Mouse (Mus musculus) testis, adult 2 months (tissue): ENCODE results near the gene Chic2.

Experiments
- CTCF ChIP-seq: fragments of 200-500 bp; IDR thresholded peaks from 2 replicates; pipeline ENCODE4 v1.5.1; 2012; ENCODE audit warnings: low read depth, mild to moderate bottlenecking, inconsistent platforms, low read length, moderate library complexity; ENCODE audit not compliant: control insufficient read depth, insufficient read depth, insufficient replicate concordance
- POLR2A ChIP-seq: fragments of 200-500 bp; IDR thresholded peaks from 2 replicates; pipeline ENCODE4 v1.6.1; 2012; ENCODE audit warnings: low read depth, mild to moderate bottlenecking, inconsistent platforms, low read length, moderate library complexity; ENCODE audit not compliant: control insufficient read depth

DNA sequence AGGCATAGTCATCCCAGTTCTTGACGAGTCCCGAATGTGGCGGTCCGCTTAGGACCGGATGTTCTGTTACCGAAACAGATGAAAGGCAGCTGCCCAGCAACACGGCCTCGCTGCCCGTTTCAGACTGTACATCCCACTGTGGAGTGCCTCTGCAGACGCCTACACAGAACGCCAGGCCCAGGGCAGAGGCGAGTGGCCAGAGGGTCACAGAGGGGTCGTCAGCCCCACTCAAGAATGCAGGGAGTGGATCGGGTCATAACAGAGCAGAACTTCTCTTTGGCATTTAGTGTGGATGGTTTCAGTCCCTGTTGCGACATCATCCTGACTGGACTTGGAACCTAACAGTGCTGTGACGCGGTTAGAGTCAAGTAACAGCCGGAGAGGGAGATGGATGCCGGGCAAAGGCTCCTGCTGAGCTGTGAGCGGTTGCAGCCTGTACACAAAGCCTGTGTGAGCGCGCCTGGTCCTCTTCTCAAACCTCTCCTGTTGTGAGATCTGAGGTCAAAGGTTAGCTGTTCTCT is 70.5 kb downstream of the Chic2 start:
- TF ChIP-seq CTCF (no peak), POLR2A (no peak)
